Mouse (Mus musculus): ENCODE measurements around the gene D10Jhu81e.
"Not testable (repeated sequence)": the region's sequence is repeated elsewhere in the genome, so short reads cannot be mapped to it uniquely, and the experiment has no call there.

D10Jhu81e gene

DNA sequence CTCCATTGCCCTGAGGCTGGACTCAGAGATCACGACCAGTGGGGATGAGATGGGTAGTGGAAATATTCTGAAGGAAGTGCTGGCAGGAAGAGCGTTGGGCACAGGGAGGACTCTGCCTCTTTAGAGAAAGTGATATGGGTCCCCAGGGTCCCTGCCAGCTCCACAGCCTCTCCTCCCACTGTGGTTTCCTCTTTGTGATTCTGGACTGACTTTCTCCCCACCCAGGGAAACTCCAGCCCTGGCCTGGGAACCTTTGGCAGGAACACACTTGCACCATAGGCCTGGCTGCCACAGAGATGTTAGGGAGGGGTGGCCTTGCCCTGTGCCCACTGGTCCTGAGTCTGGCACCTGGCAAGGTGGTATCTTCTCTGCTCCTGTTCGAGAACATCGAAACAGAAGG is 39.6 kb downstream of the D10Jhu81e start:
- DNase-seq (ENCODE audit: low spot score in 2 of 2) = no peak

DNA sequence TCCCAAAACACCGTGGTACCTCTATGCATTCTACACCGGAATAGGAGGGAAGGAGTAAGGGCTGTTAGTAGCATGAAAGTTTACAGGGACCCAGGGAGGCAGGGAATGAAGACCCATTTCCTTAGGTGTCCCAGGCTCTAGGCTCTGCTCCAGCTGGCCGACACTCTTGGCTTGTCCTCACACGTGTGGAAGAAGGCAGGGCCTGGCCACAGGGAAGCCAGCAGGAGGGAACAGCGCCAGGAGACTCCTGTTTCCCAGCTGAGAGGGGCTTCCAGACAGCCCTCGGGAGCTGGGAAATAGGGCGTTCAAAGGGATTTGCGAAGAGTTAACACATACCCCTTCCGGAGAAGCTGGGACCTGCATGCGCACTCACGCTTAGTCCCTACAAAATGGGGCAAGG is 40.2 kb downstream of the D10Jhu81e start:
- no peak for DNase-seq (ENCODE audit: low spot score in 2 of 2)

DNA sequence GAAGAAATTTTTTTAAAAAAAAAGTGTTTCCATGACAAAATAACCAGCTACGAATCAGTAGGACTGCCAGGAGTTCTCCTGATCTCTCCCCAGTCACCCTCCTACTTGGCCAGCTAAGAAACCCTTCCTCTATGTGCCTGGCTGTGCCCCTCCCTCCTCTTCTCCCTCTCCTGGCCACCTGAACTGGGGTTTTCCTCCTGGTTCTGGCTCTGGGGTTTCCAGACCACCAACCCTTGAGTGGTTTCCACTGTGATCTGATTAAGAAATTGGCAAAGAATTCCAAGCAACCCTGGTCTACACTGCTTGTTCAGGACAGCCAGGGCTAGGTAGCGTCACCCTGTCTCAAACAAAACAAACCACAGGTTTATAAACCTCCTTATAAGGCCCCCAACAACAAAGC is 40.9 kb downstream of the D10Jhu81e start:
- DNase-seq (ENCODE audit: low spot score in 2 of 2) = no peak

DNA sequence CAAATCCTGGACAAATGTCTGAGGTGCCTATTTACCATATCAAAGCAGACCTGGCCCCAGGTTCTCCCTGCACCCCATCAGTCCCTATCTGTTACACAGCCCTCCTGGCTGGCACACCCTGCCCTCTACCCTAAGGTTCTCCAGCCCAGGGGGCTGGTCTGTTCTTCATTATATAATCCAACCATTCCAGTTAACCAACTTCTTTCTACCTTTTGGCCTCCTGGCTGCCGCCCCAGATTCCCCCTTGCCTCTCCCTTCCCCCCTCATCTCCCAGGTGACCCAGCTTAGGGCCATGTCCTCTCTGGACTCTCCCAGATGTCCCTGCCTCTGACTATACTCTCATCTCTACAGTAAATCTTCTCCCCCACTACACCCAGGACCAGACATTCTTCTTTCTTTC is 41.7 kb downstream of the D10Jhu81e start:
- no peak for DNase-seq (ENCODE audit: low spot score in 2 of 2)

DNA sequence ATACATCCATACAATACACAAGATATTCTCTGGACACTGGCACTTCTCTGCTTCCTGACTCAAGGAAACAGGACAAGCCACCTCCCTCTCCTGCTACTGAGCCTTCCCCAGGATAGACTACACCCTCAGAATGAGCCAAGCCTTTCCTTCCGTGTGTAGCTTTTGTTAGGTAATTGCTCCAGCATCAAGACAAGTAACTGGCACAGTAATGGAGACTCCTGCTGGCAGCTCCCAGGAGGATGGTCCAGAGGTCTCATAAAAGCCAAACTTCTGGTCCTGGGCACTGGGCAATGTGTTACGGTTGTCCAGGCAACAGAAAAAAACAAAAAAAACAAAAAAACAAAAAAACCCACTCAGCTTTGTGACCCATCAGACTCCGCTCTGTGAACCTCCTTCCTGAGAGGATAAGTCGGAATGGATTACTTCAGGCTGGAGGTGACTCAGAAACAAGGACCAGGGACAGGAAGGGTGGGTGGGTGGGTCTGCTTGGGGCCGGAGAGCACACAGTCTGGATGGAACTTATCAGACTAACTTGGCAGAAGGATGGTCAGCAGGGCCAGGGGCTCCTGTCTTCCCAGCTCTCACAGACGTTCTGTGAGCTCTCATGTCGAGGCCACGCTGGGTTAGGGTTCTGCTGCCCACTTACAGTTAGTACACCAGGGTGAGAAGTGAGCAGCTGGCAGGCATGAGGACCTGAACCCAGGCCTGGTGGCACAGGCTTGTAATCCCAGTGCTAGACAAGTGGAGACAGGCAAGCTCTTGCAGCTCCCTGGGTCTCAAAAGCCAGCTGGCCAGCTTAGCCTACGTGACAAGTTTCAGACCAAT is 42.3 kb downstream of the D10Jhu81e start:
- DNase-seq (ENCODE audit: low spot score in 2 of 2) = no peak

DNA sequence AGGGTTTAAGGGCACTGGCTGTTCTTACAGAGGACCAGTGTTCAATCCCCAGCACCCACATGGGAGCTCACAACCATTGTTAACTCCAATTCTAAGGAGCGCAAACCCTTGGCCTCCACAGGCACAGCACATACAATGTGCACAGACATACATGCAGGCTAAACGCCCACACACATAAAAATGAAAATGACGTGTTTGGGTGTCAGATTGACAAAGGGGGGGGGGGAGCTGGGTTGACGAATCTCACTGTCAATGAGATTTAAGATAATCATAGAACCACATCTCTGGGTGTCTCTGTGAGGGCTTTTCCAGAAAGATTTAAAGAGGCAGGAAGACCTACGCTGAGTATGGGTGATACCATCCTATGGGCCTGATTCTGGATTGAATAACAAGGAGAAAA is 43.3 kb downstream of the D10Jhu81e start:
- DNase-seq (ENCODE audit: low spot score in 2 of 2) = no peak

DNA sequence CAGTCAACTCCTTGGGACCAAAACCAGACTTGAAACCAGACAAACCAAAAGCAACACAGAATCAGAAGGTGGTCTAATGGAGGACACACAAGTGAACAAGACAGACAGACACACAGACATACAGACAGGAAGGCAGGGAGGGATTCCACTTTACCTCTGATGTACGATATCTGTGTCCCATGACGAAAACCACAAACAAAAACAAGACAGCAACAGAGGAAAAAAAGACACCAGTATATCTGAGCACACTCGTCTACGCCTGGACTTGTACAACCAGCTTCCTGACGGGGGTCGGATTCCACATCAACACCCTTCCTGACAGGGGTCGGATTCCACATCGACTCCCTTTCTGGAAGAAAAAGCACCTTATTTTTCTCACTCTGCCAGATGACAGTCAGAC is 44.5 kb downstream of the D10Jhu81e start:
- DNase-seq (ENCODE audit: low spot score in 2 of 2) = not testable (repeated sequence)

DNA sequence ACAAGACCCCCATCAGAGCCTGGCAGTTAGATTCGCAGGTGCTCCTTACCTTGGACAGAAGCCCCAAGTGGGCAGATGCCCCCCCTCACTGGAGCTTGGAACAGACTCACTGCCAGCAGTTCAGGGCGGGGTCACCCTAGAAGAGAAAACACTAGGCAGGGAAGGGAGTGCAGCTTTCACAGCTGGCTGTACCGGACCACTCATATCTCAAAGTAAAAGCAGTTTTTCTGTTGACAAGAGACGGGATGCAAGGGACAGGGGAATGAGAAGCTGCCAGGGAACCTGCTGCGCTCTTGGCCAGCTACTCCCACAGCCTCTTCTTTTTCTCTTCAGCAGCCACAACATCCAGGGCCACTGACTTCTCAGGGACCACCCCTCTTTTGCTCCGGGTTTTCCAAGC is 45.4 kb downstream of the D10Jhu81e start:
- DNase-seq (ENCODE audit: low spot score in 2 of 2) = not testable (repeated sequence)

DNA sequence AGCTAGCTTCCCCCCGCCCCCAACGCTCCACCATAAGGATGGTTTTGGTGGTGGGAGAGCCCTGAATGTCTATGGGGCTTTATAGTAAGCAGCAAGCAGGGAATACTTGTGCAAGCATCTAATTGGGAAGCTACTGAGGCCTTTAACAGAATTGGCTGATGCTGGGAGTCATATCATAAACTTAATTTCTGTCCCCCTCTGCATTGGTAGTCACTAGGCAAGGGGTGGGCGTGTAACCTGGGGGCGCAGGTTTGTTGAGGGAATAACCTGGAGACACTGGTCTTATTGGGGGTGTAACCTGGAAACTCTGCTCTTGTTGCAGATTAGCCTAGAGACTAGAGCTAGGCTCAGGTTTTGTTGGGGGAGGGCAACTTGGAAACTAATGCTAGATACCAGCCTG is 50.2 kb downstream of the D10Jhu81e start:
- no peak for DNase-seq (ENCODE audit: low spot score in 2 of 2)

DNA sequence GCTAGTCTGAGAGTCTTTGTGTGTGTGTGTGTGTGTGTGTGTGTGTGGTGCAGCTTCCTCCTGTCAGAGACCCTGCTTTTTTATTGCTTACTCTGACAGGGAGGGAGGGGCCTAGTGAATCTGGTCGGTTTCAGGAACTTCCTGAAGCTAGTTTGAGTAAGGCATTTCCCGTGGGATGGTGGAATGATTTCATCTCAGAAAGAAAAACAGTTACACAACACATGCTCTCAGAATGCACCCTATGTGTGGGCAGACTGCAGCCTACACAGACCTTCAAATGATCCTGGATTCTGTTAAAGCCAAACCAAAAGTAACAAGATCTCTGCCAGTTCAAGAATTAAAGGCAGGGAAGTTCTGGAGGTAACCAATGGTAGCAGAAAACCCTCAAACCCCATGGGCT is 54.4 kb downstream of the D10Jhu81e start:
- DNase-seq (ENCODE audit: low spot score in 2 of 2) = no peak

DNA sequence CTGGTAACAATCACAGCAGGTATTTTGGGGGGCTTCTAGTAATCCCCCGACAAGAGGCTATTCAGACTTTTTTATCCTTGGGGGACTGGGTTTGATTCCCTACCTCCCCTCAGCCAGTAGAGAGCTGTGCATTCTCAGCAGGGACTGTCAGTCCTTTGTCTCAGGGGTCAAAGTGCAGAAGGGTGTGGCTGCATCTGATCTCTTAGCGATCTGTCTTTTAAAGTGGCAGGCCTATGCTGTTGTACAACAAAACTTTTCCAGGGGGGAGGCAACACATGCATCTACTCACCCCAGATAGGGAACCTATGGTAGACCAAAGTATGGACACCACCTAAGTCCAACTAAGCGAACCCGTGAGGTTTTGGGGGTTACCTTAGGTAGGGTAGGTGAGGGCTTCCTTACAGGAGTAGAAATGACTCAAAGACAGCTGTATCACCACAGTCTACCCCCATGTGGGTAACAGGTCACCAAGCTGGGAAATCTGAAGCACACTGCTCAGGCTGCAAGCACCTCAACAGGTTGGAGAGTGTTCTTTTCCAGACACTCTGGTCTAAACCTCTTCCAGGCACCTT is 55.0 kb downstream of the D10Jhu81e start:
- DNase-seq (ENCODE audit: low spot score in 2 of 2) = no peak

All from spleen, postnatal 14 days (tissue).